Mouse (Mus musculus) lung, postnatal 36 days (tissue): ENCODE data around the gene Mgmt.

Experiments used
- DNase-seq: peaks from one replicate; pipeline ENCODE4 v3.0.0; 2022; ENCODE audit warnings: mixed read lengths

The Mgmt gene

DNA sequence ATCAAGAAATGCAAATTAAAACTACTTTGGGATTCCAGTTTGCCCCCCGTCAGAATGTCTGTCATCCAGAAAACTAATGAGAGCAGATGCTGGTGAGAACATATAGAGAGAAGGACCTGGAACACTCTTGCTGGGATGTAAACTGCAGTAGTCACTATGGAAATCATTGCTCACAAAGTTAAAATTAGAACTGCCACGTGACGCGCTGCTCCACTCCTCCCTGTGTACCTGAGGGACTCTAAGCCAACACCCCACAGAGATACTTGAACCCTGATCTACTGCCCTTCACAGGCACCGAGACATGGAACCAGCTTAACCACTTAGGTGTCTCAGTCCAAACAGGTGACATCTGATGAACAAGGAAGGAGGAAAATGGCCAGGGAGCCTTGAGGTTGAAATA lies 171.0 kb downstream of the Mgmt start:
- no peak for DNase-seq

DNA sequence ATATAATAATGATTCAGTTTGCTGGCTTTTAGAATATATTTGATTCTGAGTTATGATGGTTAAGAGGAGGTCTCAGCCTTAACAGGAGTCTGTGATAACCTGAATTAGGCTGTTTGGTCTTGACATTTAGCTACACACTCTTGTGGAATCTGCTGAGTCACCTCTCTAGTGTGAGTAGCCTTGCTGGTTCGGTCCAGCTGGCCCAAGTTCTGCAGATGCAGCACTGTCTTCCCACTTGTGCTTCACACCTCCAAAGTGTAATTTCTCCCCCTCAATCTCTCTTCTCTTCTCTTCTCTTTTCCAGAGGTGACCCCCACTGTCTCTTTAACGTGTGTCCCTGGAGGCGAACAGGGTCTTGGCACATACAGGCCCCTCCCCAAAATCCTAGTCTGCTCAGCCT lies 171.8 kb downstream of the Mgmt start:
- no peak for DNase-seq

DNA sequence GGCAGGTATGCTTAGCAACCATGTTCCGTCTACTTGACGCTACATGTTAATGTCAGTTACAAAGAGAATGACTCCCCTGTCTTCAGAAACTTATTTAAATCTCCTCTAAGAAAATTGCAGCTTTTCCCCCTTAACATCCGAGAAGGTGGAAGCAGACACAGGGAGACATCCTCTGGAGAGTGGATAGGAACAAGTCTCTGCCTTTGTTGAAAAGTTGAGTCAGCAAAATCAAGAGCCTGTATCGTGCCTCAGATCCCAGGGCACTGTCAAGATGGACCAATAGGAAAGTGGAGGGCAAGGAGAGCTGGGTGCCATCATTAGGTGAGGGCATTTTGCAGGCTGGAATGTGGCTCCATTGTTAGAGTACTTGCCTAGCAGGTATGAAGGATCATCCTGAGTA lies 172.6 kb downstream of the Mgmt start:
- no peak for DNase-seq

DNA sequence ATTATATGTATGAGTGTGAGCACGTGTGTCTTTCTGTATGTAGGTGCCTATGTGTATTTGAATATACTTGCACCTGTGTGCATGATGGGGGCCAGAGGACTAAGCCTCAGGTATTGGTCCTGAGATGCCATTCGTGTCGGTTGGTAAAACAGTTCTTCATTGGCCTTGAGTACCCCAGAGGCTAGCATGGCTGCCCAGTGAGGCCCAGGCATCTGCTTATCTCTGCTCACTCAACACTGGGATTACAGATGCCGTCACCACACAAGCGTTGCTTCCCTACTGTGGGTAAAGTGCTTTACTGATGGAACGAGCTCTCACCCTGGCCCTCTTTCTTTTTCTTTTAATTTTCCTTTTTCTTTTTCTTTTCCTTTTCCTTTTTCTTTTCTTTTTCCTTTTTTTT lies 173.3 kb downstream of the Mgmt start:
- DNase-seq = no peak

DNA sequence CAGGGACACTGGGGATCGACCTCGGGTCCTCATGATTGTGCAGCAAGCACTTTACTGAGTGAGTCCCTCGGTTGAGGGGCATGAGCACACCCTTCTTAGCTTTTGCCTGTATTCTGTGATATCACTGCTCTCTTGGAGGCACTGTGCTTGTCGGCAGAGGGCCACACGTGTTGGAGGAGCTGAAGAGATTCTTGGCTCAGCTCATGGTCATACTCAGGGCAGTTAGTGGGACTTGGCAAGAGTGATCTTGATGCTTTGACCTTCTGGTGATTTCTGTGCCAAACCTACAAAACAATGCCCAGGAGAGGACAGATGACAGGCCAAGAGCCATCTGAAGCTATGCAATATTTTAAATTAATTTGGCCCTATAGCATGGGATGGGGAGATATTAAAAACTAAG lies 174.4 kb downstream of the Mgmt start:
- DNase-seq = no peak

DNA sequence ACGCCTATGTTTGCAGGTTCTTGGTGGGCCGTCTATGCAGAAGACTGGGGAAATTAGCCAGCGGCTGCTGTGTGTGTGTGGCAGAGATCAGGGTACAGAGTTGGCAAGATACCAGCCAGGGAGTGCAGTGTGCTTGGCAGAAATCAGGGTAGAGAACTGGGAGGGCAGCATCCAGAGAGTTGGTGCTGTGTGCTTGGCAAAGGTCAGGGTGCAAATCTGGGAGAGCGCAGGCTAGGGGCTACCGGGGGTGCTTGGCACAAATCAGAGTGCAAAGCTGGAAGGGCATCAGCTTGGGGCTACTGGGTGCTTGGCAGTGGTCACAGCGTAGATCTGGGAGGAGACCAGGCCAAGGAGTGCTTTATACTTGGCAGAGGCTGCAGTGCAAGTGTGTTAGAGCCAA lies 175.4 kb downstream of the Mgmt start:
- DNase-seq = no peak

DNA sequence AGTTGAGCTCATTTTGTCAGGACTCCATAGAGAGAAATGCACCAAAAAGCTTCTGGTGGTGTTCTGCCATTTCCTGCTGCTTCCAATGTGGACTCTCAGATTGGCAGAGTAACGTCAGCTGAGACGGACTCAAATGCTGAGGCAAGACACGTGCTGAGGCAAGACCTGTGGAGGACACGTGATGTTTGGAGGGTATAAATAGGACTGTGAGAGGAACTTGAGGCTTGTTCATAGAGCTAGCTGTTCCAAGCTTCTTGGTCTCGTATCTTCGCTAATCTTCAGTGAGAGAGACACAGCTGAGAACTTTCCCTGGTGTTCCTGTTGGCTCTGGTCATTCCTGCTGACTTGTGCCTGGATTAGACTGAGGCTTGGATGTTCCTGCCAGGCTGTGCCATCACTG lies 176.9 kb downstream of the Mgmt start:
- no peak for DNase-seq

DNA sequence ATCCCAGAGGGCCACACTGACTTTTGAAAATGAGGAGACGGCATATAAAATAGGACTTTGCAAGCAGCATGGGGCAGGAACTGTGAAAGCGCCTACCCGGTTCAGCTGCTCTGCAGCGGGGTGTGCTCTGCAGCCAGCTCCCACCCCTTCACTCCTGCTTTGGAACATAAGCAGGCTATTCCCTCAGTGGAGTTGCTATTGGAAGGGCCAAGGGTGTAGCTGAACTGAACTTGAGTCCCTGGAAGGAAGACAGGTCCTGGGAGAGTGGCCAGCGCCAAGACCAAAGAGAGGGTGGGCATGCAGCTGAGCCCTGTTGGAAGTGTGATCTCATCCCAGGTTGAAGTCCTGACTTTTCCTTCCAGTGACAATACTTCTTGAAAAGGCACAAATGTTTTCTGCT lies 179.5 kb downstream of the Mgmt start:
- DNase-seq = no peak

DNA sequence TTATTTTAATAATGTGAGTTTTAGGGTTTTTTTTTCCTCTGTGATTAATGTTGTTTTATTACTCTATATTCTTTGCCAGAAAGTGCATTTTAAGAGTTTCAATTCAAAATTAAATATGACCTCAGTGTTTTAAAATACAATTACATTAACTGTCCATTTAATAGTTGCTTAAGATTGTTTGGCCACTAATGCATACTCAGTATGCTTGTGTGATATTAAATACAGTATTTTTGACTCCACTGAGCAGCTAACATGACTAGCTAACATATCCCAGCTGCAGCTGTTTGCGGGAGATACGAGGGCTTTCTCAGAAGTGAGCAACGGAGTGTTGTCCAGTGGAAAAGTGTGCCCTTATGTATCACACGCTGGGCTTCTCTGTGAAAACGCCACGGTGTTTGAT lies 179.9 kb downstream of the Mgmt start:
- no peak for DNase-seq

DNA sequence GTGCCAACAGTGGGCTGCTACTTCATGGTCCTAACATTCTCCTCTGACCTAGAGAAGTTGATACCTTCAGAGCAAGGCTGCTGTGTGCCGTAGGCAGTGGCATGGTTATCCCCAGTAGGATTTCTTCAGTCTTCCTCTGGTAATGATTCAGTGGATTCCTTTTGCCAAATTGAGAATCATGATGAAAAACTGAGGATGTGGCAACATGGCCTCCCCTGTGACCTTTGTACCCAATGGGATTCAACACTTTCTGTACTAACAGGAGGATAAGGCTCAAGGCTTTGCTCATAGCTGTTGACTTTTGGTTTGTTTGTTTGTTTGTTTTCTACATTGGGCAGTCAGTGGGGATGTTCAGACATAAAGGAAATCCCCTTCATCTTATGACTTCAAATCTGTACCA lies 180.9 kb downstream of the Mgmt start:
- DNase-seq = no peak

DNA sequence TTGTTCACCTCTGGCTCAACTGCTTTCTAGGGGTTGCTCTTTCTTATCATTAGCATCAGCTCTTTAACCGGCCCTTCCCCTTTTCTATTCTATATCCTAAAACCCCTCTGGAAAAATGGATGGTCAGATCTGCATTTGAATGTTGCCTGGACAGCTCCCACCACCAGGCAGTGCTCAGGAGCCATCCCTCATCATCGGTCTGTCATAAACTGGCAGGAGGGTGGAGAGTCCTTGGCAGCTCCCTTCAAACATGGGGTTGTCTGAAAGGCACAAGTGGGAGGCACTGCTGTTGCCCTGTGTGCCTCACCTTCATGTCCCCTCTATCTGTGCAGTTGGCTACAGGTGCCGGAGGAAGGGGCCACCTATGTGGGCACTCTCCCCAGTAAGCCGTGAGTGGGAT lies 185.8 kb downstream of the Mgmt start:
- no peak for DNase-seq

DNA sequence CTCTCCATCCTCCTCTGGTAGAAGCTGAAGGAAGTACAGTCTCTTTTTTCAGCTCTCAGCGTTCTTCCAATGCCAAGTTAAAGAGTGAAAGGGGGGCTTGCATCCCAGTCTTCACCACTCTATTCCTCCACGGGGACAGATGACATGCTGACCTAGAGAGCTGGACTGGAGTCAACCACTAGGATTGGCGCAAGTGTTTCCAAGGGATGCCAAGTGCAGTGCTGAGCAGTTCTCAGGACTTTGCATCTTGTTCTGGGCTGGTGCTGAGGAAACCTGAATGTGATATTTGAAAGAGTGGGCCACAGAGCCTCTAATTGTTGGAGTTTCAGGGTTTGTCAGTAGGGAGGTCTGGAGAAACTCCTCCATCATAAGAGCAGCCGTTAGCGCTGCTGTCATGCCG lies 187.8 kb downstream of the Mgmt start:
- DNase-seq = no peak

DNA sequence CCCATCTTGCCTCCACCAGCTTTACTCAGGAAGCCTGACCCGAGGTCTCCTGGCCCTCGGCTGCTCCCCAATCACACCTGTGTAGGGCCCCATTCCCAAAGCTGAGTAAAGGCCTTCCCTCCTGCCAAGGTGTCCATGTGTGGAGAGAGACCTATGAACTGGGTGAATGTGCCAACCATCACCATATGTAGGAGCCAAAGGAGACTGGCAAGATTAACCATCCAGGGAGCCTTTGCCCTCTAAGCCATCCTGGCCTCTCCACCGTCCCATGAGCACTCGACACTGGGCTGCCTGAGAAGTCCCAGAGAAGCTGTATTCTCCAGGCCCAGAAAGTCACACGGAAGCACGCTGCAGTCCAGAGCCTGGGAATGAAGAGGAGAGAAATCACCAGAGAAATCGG lies 190.2 kb downstream of the Mgmt start:
- no peak for DNase-seq

DNA sequence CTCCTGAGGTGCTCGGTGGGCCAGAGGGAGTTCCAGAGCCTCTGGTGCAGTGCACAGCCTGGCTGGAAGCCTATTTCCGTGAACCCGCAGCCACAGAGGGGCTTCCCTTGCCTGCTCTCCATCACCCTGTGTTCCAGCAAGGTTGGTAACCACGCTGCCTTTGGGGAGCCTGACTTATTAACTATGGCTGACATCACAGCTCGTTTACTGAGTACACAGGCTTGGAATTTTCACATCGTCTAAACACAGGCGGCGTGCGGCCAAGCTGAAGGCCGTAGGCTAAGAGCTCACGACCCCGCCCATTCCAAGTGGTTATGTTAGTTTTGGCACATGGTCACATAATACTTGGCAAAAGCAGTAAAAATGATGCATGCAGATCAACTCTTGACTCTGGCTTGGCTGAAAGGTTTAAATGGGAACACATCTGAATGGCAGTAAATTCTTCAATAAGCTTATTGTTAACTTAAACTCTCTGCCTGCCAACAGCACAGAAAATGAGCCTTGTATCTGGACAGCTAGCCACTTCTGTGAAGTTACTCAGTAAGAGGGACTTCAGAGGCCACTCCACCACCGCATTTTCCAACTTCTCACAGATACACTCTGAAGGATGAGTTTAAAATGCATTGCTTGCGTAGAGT lies 191.7 kb downstream of the Mgmt start:
- peak; percentile 85 for DNase-seq

DNA sequence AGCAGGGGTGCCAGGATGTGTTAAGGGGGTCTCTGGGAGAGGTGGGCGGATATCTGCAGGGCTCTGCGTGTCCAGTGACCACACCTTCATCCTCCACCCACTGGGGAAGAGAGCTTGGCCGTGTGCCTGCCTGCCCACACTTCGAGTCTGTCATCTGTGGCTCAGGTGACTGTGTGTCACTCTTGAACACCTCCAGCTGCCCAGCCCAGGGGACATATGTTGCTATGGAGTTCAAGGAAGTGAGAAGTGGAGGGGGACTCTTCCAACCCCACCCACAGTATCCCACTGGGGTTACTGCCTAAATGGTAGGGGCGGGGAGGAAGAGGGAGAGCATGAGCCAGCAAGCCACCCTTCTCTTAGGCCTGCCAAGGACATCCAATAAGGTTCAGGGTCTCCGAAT lies 192.7 kb downstream of the Mgmt start:
- no peak for DNase-seq

DNA sequence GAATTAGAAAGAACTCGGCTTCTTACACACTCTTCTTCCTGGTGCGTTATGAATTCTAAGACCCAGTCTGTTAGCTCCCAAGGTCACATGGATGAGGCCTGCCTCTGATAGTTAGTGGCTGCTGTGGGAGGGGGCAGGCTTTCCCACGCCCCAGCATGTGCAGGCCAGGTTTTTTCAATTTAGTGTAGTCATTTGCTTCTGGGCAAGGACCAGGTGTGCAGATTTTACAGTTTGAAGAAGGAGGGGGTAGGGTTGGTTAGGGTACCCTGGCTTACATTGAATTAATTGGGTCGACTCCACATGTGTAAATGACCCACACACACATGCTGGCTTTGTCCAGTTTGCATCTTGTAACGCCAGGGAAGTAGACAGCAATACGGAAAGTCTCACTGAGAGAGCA lies 193.7 kb downstream of the Mgmt start:
- no peak for DNase-seq

DNA sequence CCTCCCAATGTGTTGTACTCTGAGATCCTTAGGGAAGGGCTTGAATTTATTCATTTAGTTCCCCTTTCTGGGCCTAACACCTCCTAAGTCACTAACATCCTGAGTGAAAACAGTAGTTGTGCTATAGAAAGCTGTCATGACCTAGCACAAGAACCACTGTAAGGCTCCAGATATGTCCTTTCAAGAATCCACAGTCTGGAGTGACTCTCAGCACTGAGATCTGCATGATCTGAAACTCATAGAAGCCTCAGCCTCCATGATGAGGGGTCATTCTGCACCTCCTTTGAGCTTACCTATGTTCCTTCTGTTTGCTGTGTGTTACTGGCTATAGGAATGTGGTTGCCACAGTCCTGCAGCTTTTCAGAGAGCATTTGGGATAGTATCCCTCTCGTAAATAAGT lies 200.1 kb downstream of the Mgmt start:
- DNase-seq = no peak

DNA sequence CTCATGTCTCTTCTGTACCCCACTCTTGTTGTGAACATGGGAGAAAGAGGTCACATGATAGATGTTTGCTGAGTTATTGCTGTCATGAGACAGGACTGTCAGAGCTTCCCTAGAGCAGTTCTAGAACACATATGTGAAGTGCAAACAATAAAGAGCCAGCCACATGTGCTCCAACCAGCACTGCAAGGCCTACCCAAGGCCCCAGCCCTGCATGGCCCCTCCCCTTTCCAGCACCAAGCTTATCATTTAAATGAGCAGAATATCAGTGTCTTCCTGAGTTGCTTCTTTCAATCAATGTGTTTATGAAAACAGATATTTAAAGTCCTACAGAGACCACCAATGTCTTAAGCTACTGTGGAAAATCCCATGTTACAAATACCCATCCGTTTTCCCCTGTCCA lies 201.3 kb downstream of the Mgmt start:
- DNase-seq = no peak

DNA sequence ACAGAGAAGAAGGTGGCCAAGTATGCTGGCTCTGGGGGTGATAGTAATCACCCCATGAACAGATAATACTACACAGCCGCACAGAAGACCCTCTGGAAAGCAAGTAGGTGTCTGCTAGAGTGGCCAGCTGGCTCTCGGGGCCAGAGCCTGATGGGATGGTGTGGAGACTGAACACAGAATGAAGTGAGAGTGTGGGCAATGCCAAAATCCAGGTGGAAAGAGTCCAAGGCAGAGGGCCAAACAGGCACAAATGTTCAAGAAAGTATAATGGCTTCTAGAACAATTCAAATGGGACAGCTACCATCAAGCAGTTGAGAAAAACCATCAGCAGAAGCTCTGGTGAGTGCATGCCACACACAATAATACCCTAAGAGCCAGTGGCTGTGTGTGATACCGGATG lies 205.4 kb downstream of the Mgmt start:
- DNase-seq = no peak

DNA sequence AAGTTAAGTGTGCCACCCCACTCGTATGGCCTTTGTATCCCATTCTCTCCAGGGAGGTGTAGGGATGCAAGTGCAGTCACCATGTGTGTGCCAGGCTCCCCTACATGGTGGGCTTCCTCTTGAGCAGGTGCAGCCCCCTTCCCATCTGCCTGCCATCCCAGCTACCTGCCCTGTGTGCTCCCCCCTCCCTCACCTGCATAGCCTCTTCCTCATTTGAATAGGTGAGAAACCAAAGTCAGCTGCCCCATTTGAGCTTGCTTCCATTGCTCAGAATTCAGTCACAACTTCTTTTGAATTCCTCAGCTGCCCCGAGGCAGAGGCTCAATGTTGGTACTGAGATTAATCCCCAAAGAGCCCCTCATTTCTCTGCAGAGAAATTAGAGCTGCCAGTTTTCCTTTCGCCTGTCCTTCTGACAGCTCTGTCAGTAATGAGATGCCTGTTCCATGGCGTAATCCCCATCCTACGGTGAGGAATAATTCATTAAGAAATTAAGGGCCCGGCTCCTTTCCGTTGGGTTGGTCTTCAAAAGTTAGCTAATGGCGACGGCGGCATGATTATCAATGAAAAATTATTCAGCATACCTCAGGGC lies 208.3 kb downstream of the Mgmt start:
- no peak for DNase-seq

DNA sequence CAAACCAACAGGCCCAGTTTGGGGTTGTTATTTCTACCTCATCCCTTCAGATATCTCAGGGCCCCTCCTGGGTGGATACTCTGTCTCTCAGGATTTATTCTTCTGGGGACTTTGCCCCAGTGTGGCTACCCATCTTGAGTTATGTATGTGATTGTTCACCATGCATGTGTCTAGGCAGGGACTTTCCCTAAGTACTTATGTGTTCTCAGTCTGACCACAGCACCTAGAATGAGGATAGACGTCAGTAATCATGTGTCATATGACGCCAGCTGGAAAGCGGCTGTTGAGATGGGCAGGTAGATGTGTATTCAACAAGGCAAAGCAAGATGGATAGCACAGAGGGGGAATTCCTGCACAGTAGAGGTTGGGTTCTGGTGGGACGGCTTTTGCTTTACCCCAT lies 217.7 kb downstream of the Mgmt start:
- DNase-seq = no peak

DNA sequence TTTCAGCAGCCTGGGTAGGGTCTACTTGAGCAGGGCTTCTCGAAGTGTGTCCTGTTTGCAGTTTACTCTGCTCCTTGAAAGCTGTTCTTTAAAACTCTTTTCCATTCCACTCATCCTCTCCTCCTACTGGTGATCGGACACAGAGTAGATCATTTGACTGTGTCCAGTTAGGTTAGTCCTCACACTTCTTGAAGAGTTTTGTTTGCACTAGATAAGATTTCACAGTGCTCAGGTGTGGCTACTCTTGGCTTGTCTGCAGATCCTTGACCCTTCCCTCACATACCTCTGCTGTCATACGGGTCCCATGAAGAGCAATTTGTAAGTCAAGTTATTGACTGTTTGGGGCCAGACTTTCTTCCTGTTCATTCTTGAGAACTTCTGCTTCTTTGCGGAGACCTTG lies 221.8 kb downstream of the Mgmt start:
- DNase-seq = no peak

DNA sequence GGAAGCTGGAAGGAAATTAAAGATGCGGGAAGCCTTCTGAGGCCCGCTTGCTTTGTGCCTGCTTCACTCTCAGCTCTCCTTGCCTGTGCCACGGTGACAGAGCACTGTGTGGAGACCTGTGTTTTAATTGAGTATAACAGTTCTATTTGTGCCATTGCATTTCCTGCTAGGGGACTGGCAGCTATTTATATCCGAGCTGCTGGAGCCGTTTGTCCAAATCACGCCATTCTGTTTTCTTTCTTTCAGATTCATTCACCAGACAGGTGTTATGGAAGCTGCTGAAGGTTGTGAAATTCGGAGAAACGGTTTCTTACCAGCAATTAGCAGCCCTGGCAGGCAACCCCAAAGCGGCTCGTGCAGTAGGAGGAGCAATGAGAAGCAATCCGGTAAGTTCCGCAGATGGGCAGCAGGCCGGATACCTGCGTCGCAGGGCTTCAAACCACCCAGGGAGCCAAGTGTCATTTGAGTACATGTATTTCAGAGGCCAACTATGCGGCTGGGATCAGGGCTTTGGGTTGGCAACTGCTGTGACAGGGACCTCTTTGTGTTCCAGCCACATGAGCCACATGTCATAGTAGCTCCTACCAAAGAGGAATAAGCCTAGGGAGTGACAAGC lies 226.9 kb downstream of the Mgmt start:
- no peak for DNase-seq

DNA sequence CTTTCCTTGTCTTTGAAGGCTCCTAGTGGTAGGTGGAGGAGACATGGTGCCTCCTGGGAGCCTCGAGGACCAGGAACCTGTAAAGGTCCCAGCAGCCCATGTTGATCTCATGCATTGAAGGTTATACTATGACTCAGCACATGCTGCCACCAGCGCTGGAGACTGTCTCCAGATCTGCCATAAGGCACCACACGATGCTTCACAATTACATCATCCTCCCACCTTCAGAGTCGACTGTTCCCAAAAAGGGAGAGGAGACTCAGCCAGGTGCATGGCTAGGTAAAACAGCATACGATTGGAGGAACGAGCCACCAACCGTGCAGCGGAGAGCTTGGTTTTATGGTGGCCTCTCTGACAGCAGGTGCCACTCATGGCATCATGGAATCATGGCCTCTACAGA lies 234.3 kb downstream of the Mgmt start:
- no peak for DNase-seq

DNA sequence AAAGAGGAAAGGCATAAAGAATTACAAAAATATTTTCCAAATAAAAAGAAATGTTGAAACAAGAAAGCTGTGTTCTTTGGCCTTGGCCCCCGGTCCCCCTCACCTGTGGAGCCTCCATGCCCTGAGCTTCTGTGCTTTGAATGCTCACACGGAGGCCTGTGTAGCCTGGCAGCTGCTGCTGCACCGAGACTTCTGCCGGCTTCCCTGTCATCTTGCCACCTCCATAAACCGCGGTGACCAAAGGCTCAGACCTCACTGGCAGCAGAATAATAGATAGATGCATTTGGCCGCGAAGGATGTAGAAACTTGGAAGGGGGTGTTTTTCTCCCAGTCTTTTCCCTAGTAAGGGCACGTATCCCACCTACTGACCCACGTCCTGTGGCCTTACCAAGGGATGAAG lies 235.8 kb downstream of the Mgmt start:
- no peak for DNase-seq
